Mouse (Mus musculus) MEL (cell line): ENCODE results near the gene Lrrk2.

ENCODE experiments used
- CHD2 ChIP-seq: IDR thresholded peaks from 2 replicates; pipeline ENCODE4 v1.6.1; 2011; ENCODE audit warnings: low read length, improper control_type of control experiment
- CTCF ChIP-seq, 3 experiments: IDR thresholded peaks in 2 of 3; conservative IDR thresholded peaks in 1 of 3; 2 replicates each; pipeline ENCODE4 v1.5.1; 2011 to 2012; ENCODE audit warnings: low read length in 3 of 3, low read depth in 2 of 3, mild to moderate bottlenecking in 2 of 3, improper control_type of control experiment in 1 of 3, inconsistent platforms in 1 of 3, mixed read lengths in 1 of 3, moderate library complexity in 1 of 3; ENCODE audit not compliant: control insufficient read depth in 1 of 3, insufficient read depth in 1 of 3, poor library complexity in 1 of 3, severe bottlenecking in 1 of 3
- E2F4 ChIP-seq: IDR thresholded peaks from 2 replicates; pipeline ENCODE4 v1.6.1; 2011; ENCODE audit warnings: low read depth, low read length, improper control_type of control experiment, borderline replicate concordance
- EP300 ChIP-seq, 2 experiments: IDR thresholded peaks; 2 replicates each; pipeline ENCODE4 v1.6.1; 2011; ENCODE audit warnings: improper control_type of control experiment in 2 of 2, low read length in 2 of 2, low read depth in 1 of 2, mild to moderate bottlenecking in 1 of 2
- MYC ChIP-seq: IDR thresholded peaks from 2 replicates; pipeline ENCODE4 v1.6.1; 2011; ENCODE audit warnings: low read depth, mild to moderate bottlenecking, low read length, improper control_type of control experiment, moderate library complexity
- NELFE ChIP-seq: IDR thresholded peaks from 2 replicates; pipeline ENCODE4 v1.6.1; 2011; ENCODE audit warnings: low read depth, low read length, improper control_type of control experiment
- NRF1 ChIP-seq: IDR thresholded peaks from 2 replicates; pipeline ENCODE4 v1.6.1; 2014; ENCODE audit warnings: low read depth, mild to moderate bottlenecking, inconsistent platforms, low read length, improper control_type of control experiment, moderate library complexity; ENCODE audit not compliant: poor library complexity, insufficient read depth, severe bottlenecking
- POLR2A ChIP-seq, 2 experiments: IDR thresholded peaks; 2 replicates each; pipeline ENCODE4 v1.6.1; 2011 to 2012; ENCODE audit warnings: low read length in 2 of 2, mild to moderate bottlenecking in 2 of 2, control low read depth in 1 of 2, improper control_type of control experiment in 1 of 2, low read depth in 1 of 2, moderate library complexity in 1 of 2; ENCODE audit not compliant: control insufficient read depth in 1 of 2, insufficient read depth in 1 of 2, poor library complexity in 1 of 2
- POLR2AphosphoS5 ChIP-seq: IDR thresholded peaks from 2 replicates; pipeline ENCODE4 v1.6.1; 2012; ENCODE audit warnings: low read depth, borderline replicate concordance, mild to moderate bottlenecking, inconsistent platforms, low read length, moderate library complexity, mixed read lengths

GRCm38 (mm10) chr15:91835319-91835718 lies 162.3 kb downstream of the Lrrk2 start:
- no peak for TF ChIP-seq EP300 (IDR thresholded peaks at IDR 0.05; ENCODE audit: low read depth in 1 of 2, low read length in 2 of 2)
- no peak for TF ChIP-seq POLR2A (IDR thresholded peaks at IDR 0.05; ENCODE audit: control insufficient read depth in 1 of 2, insufficient read depth in 1 of 2, low read depth in 1 of 2, low read length in 2 of 2, poor library complexity in 1 of 2)
- no peak for TF ChIP-seq CHD2
- TF ChIP-seq E2F4, result no peak
- TF ChIP-seq POLR2AphosphoS5, result no peak
- TF ChIP-seq MYC, result no peak
- TF ChIP-seq CTCF (IDR thresholded peaks at IDR 0.05 in 2 of 3, conservative IDR thresholded peaks at IDR 0.05 in 1 of 3; ENCODE audit: control insufficient read depth in 1 of 3, insufficient read depth in 1 of 3, low read depth in 2 of 3, low read length in 3 of 3, poor library complexity in 1 of 3, severe bottlenecking in 1 of 3), result no peak
- TF ChIP-seq NELFE, result no peak
- no peak for TF ChIP-seq NRF1
